Mouse (Mus musculus) liver, postnatal 0 days (tissue): Measurements from ENCODE around the gene Angptl2. TPM values are rescaled to one million over a fixed set of nuclear protein-coding genes. Genes with fewer than 3 reads are reported as not detected.

Experiments
- ATAC-seq: fragments of 200-750 bp; cut with Nextera tagmentation; 2 replicates; pipeline ENCODE4 v1.8.0; 2017; ENCODE audit warnings: mild to moderate bottlenecking, moderate library complexity
- DNase-seq: peaks from one replicate; pipeline ENCODE4 v3.0.0-alpha.2; 2016
- H3K27ac ChIP-seq: fragments of 300-500 bp; sonication (generic); 2 replicates; pipeline ENCODE4 v1.5.1; 2014; ENCODE audit warnings: antibody characterized with exemption, moderate library complexity, mild to moderate bottlenecking, low read depth
- H3K27me3 ChIP-seq: fragments of 300-500 bp; sonication (generic); 2 replicates; pipeline ENCODE4 v1.6.1; 2014; ENCODE audit warnings: low read length, control low read depth, mixed read lengths; ENCODE audit not compliant: insufficient read depth
- H3K36me3 ChIP-seq: fragments of 300-500 bp; sonication (generic); replicated peaks from 2 replicates; pipeline ENCODE4 v1.6.1; 2014; ENCODE audit warnings: mild to moderate bottlenecking, control low read depth, low read length, moderate library complexity, mixed read lengths; ENCODE audit not compliant: insufficient read depth
- H3K4me1 ChIP-seq: fragments of 300-500 bp; sonication (generic); 2 replicates; pipeline ENCODE4 v1.6.1; 2014; ENCODE audit warnings: antibody characterized with exemption, mild to moderate bottlenecking, control low read depth; ENCODE audit not compliant: insufficient read depth
- H3K4me2 ChIP-seq: fragments of 300-500 bp; sonication (generic); 2 replicates; pipeline ENCODE4 v1.6.1; 2014; ENCODE audit warnings: low read depth, mild to moderate bottlenecking, low read length, moderate library complexity, mixed read lengths
- H3K4me3 ChIP-seq: fragments of 300-500 bp; sonication (generic); 2 replicates; pipeline ENCODE4 v1.5.1; 2014; ENCODE audit warnings: low read depth, low read length
- H3K9ac ChIP-seq: fragments of 300-500 bp; sonication (generic); replicated peaks from 2 replicates; pipeline ENCODE4 v1.6.1; 2014; ENCODE audit warnings: mild to moderate bottlenecking, moderate library complexity
- H3K9me3 ChIP-seq: fragments of 300-500 bp; sonication (generic); 2 replicates; pipeline ENCODE4 v1.6.1; 2016; ENCODE audit warnings: mild to moderate bottlenecking, control low read depth, low read length, mixed read lengths
- CTCF ChIP-seq: sonication (generic); IDR thresholded peaks from 2 replicates; pipeline ENCODE4 v1.5.1; 2016; ENCODE audit warnings: antibody characterized with exemption, low read depth
- EP300 ChIP-seq: IDR thresholded peaks from 2 replicates; pipeline ENCODE4 v1.6.1; 2016; ENCODE audit warnings: antibody characterized with exemption, low read depth, mild to moderate bottlenecking
- WGBS: fragments of 180-500 bp; shearing (Covaris S2); extraction: QIAGEN DNeasy Blood & Tissue Kit; methylation state at CpG from one replicate; pipeline ENCODE4 v1.1.7; 2014; ENCODE audit not compliant: insufficient replicate concordance; 5-methylcytosine and 5-hydroxymethylcytosine counted together
- polyA plus RNA-seq: library from polyadenylated mRNA; unstranded; fragments of >200 nt; fragmentation: Nextera tagmentation; extraction: Ambion mirVana; gene quantifications from 2 replicates; pipeline ENCODE4 v1.2.1, GENCODE M21; 2015

Angptl2 gene
- polyA plus RNA-seq, 1 experiment from 2014 or later: 3.8 TPM

GRCm38 (mm10) chr2:33246841-33247240 is 31.0 kb downstream of the Angptl2 start:
- Histone ChIP-seq H3K27ac (no peak overlapping the region), H3K4me1 (peaks cover 5% of the 10 kb centered on the region), H3K9me3 (no peaks in the 10 kb centered on the region), H3K9ac (no peak overlapping the region), H3K27me3 (no peaks in the 10 kb centered on the region), H3K36me3 (no peaks in the 10 kb centered on the region), H3K4me3 (no peak overlapping the region), H3K4me2 (no peak overlapping the region)
- no peak for ATAC-seq
- DNase-seq: no peak
- 69% methylated on average over 5 of the region's 5 CpGs for WGBS
- TF ChIP-seq EP300 (no peak), CTCF (no peak)

DNA sequence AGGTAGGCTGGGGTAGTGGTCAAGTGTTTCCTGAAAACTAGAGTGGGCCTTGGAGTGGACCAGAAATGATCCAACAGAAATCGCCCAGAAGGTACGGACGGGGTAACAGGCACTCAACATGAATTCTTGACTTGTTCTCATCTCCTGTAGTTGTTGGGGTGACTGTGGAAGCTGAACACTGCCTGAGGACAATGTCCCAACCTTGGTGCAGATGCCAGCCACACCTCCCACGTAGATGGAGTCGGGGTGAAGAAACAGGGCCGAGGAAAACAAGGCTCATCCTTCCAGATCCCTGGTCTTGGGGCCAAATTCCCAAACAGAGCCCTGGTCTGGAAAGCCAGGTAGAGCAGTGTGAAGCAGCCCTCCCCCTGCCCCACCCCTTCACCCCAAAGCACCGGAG is 32.7 kb downstream of the Angptl2 start:
- H3K36me3 ChIP-seq: no peaks in the 10 kb centered on the region
- DNase-seq (no peak), ATAC-seq (no peak)
- no peaks in the 10 kb centered on the region for H3K9me3 ChIP-seq
- 85% methylated on average over 7 of the region's 7 CpGs for WGBS
- no peak overlapping the region for H3K4me3 ChIP-seq
- H3K4me1 ChIP-seq: peaks cover 6% of the 10 kb centered on the region
- H3K27me3 ChIP-seq: no peaks in the 10 kb centered on the region
- H3K9ac ChIP-seq: no peak overlapping the region
- no peak overlapping the region for H3K4me2 ChIP-seq
- H3K27ac ChIP-seq: no peak overlapping the region
- TF ChIP-seq CTCF: no peak
- no peak for TF ChIP-seq EP300

DNA sequence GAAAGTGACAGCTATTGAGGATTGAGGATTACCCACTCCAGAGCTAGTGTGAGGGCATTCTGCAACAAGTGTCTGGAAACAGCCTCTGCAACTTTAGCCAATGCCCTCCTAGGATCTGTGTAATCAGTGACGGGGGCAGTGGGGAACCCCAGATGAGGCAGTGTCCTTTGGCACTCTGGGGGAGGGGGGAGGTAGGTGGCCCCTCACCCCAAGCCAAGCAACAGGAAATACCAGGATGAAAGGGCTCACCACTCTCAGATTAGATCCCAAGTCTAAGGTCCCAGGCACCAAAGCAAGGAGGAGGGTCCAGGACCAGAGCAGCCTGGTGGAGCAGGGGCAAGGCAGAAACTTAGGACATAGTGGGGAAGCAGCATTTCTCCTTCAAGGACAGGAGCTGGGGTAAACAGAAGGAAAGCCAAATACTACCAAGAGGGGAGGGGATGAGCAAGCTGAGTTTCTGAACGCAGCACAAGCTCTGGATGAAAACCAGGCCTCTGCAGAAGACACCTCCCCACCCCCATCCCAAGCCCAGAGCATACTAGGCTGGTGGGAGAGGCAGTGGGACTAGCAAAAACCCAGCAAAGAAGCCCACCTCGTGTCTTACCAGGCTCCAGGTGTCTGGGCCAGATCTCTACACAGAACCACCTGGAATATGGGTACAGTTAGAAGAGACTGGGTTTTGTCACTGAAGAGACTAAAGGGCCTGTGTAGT is 34.2 kb downstream of the Angptl2 start:
- DNase-seq (no peak), ATAC-seq (no peak)
- no peak for TF ChIP-seq EP300
- 59% methylated on average over 3 of the region's 3 CpGs for WGBS
- Histone ChIP-seq H3K36me3 (no peaks in the 10 kb centered on the region), H3K9me3 (no peaks in the 10 kb centered on the region), H3K27me3 (no peaks in the 10 kb centered on the region), H3K9ac (no peak overlapping the region), H3K4me1 (peaks cover 7% of the 10 kb centered on the region), H3K4me2 (no peak overlapping the region), H3K27ac (no peak overlapping the region), H3K4me3 (no peak overlapping the region)

- Histone ChIP-seq H3K36me3 (no peaks in the 10 kb centered on the region), H3K9ac (no peak overlapping the region), H3K4me2 (no peak overlapping the region), H3K27me3 (no peaks in the 10 kb centered on the region), H3K27ac (no peak overlapping the region), H3K9me3 (no peaks in the 10 kb centered on the region), H3K4me1 (peaks cover 13% of the 10 kb centered on the region), H3K4me3 (no peak overlapping the region)
- TF ChIP-seq CTCF (no peak), EP300 (no peak)
- DNase-seq: no peak
- 87% methylated on average over 6 of the region's 6 CpGs for WGBS
- ATAC-seq: no peak
Measured at GRCm38 (mm10) chr2:33252751-33253150, 36.9 kb downstream of the Angptl2 start.

DNA sequence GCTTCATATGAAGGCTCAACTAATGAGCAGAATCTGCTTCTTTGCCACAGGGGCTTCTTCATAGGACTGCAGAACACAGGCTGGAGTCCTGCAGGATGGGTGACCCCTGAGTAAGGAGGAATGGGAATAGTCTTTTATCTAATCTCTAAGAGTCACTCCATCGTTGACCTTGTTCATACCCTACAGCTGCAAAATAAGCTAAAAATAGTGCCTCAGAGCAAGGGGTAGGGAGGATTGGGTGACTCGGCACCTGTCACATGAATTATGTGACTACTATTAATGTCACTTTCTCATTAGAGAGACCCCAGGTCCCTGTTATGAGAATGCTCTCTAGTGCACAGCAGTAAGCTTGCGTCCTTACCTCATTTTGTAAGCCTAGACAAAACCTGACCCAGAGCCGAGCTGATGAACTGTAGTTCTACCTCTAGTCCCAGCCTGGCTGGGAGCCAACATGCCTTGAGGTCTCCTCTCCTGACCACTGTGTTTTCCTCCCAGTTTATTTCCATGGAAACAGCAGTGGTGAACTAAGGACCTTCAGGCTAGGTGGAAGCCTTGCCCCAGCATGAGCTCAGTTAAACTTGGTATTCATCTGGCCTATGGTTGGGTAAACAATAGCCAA is 37.8 kb downstream of the Angptl2 start:
- ATAC-seq: peak; percentile 54
- TF ChIP-seq CTCF (no peak), EP300 (no peak)
- Histone ChIP-seq H3K36me3 (no peaks in the 10 kb centered on the region), H3K27ac (no peak overlapping the region), H3K27me3 (no peaks in the 10 kb centered on the region), H3K4me1 (peaks cover 13% of the 10 kb centered on the region), H3K9ac (no peak overlapping the region), H3K4me2 (no peak overlapping the region), H3K4me3 (no peak overlapping the region), H3K9me3 (no peaks in the 10 kb centered on the region)
- 38% methylated on average over 4 of the region's 4 CpGs for WGBS
- peak; percentile 47 for DNase-seq

DNA sequence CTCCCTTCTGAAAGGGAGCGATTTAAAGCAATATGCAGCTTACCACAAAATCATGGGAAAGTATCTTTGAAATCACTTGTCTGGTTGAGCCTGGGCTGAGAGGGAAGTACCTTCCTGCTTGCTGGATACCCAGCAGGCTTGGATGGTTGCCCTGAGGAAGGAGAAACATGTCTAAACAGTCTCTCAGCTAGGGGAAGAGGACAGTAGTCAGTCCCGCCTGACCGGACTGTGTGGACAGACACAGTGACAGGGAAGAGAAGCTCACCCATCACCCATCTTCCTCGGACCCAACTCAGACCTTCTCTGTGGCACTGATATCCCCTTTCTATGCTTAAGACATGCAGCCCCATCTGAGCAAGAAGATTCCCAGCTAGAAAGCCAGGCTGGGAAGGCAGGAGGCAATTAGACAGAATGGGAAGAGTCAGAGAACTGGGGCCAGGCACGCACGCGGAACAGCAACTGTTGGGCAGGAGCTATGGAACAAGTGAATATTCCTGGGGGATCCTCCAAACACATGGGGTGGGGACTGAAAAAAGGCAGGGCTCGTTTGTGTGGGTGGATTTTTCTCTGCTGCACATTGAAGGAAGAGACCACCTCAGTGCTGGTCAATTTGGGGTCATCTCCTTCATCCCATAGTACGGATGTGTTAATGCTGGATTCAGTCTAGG is 38.6 kb downstream of the Angptl2 start:
- no peak overlapping the region for H3K4me2 ChIP-seq
- no peaks in the 10 kb centered on the region for H3K9me3 ChIP-seq
- H3K9ac ChIP-seq: no peak overlapping the region
- WGBS: 80% methylated on average over 9 of the region's 9 CpGs
- TF ChIP-seq CTCF (no peak), EP300 (no peak)
- H3K4me3 ChIP-seq: no peak overlapping the region
- no peak for DNase-seq
- H3K27ac ChIP-seq: no peak overlapping the region
- H3K36me3 ChIP-seq: no peaks in the 10 kb centered on the region
- H3K4me1 ChIP-seq: peaks cover 13% of the 10 kb centered on the region
- ATAC-seq: no peak
- H3K27me3 ChIP-seq: no peaks in the 10 kb centered on the region
